Mouse (Mus musculus) G1E (cell line): ENCODE measurements around the gene Gm17334.

Source experiments
- CTCF ChIP-seq: IDR thresholded peaks from 2 replicates; pipeline ENCODE4 v1.5.1; 2012; ENCODE audit warnings: low read depth, low read length, inconsistent platforms, mixed read lengths
- GATA2 ChIP-seq: IDR thresholded peaks from 2 replicates; pipeline ENCODE4 v1.6.1; 2012; ENCODE audit warnings: low read depth, low read length, inconsistent platforms, borderline replicate concordance

GRCm38 (mm10) chr11:53821230-53821944, 48.4 kb upstream of the Gm17334 start:
- TF ChIP-seq CTCF (no peak), GATA2 (no peak)
